Mouse (Mus musculus) embryonic facial prominence, embryonic 14.5 days (tissue): ENCODE measurements at regions not wholly inside any gene's neighbourhood (a gene's known extent, or its start where the extent isn't known, plus 50 kb on each side); places are given as distances from the start of the nearest gene placed in this dataset.

Experiments
- ATAC-seq: fragments of 200-750 bp; cut with Nextera tagmentation; 2 replicates; pipeline ENCODE4 v1.8.0; 2017; ENCODE audit warnings: low read depth, moderate number of reproducible peaks, moderate TSS enrichment
- DNase-seq: peaks from one replicate; pipeline ENCODE4 v3.0.0-alpha.2; 2015; ENCODE audit warnings: low spot score
- H3K27ac ChIP-seq: fragments of 300-500 bp; sonication (generic); replicated peaks from 2 replicates; pipeline ENCODE4 v1.5.1; 2014; ENCODE audit warnings: low read depth, mild to moderate bottlenecking, low read length, moderate library complexity
- H3K27me3 ChIP-seq: fragments of 300-500 bp; sonication (generic); replicated peaks from 2 replicates; pipeline ENCODE4 v1.6.1; 2014; ENCODE audit warnings: low read length; ENCODE audit not compliant: control insufficient read depth, insufficient read depth
- H3K36me3 ChIP-seq: fragments of 300-500 bp; sonication (generic); 2 replicates; pipeline ENCODE4 v1.6.1; 2014; ENCODE audit warnings: low read length, mixed read lengths; ENCODE audit not compliant: control insufficient read depth, insufficient read depth
- H3K4me1 ChIP-seq: fragments of 300-500 bp; sonication (generic); 2 replicates; pipeline ENCODE4 v1.6.1; 2014; ENCODE audit warnings: antibody characterized with exemption, low read length; ENCODE audit not compliant: control insufficient read depth, insufficient read depth
- H3K4me2 ChIP-seq: fragments of 300-500 bp; sonication (generic); 2 replicates; pipeline ENCODE4 v1.6.1; 2014; ENCODE audit warnings: low read depth, mild to moderate bottlenecking, low read length, moderate library complexity, mixed read lengths
- H3K4me3 ChIP-seq: fragments of 300-500 bp; sonication (generic); 2 replicates; pipeline ENCODE4 v1.5.1; 2014; ENCODE audit warnings: low read depth, mild to moderate bottlenecking, low read length
- H3K9ac ChIP-seq: fragments of 300-500 bp; sonication (generic); 2 replicates; pipeline ENCODE4 v1.6.1; 2014; ENCODE audit warnings: low read depth, mild to moderate bottlenecking, low read length, moderate library complexity, mixed read lengths
- H3K9me3 ChIP-seq: fragments of 300-500 bp; sonication (generic); 2 replicates; pipeline ENCODE4 v1.6.1; 2016; ENCODE audit warnings: low read length; ENCODE audit not compliant: control insufficient read depth
- WGBS: fragments of 180-500 bp; shearing (Covaris S2); extraction: QIAGEN DNeasy Blood & Tissue Kit; methylation state at CpG from one replicate; pipeline ENCODE4 v1.1.7; 2014; 5-methylcytosine and 5-hydroxymethylcytosine counted together

DNA sequence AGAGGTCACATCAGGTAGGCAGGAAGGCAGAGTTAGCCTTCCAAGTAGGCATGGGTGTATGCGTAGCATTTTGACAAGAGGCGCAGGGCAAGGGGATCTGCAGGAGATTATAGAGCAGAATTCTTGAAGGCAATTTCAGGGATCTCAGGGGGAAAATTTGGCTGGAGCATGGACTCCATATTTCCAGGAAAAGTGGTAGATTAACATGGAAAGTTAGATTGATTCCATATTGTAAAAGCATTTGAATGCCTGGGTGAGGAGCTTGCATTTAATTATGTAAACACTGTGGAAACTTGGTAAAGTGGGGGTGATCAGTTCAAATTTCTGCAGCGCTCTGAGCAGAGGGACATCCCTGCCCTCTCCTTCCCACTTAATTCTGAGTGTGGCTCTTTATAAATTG, 146.7 kb downstream of the Pax3 start:
- Histone ChIP-seq H3K4me3 (no peak overlapping the region), H3K27me3 (no peaks in the 10 kb centered on the region), H3K27ac (no peak overlapping the region), H3K9ac (no peak overlapping the region), H3K9me3 (no peaks in the 10 kb centered on the region), H3K36me3 (no peaks in the 10 kb centered on the region), H3K4me2 (no peak overlapping the region), H3K4me1 (peaks cover 11% of the 10 kb centered on the region; the same call in 1 of the 2 replicates)
- DNase-seq (peak; percentile 56), ATAC-seq (no peak)
- 45% methylated on average over 3 of the region's 3 CpGs for WGBS

DNA sequence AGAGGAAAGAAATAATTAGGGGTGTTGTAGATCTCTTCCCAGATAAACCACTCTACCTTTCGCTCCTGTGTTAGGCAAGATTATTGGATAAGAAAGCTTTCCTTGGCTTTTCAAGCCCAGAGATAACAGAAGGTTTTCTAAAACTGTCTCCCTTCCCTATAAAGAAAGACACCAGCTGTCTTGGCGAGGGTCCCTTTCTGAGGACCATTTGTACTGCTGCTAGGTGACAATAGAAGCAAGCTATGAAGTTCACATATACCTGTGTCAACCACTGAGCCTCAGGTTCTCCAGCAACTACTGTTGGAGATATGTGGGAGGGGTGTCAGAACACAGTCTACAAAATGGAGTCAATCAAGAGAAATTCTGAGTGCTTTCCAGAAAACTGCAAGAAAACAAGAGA, 164.6 kb downstream of the Pax3 start:
- WGBS: 86% methylated on average over 2 of the region's 2 CpGs
- H3K4me1 ChIP-seq: no peaks in the 10 kb centered on the region
- no peaks in the 10 kb centered on the region for H3K9me3 ChIP-seq
- H3K36me3 ChIP-seq: no peaks in the 10 kb centered on the region
- no peak overlapping the region for H3K27ac ChIP-seq
- H3K27me3 ChIP-seq: no peaks in the 10 kb centered on the region
- no peak for ATAC-seq
- no peak for DNase-seq
- no peak overlapping the region for H3K4me2 ChIP-seq
- no peak overlapping the region for H3K4me3 ChIP-seq
- H3K9ac ChIP-seq: no peak overlapping the region

DNA sequence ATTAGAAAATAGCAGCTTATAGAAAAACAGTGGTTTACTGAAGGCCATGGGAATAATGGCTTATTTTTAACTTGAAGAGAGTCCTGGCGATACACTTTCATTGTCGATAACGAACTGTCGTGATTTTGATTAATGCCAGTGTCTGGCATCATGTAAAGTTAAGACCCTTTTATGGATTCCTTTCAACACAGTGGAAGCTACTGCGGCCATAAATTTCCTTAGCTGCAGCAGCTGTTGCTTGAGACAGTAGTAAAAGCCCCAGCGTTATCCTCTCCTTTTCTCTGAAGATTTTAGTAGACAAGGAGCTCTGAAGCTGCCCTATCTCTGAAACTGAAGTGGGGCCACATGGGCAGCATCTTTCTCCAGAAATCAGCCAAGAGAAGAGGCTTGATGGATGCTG, 175.2 kb downstream of the Pax3 start:
- no peak for ATAC-seq
- WGBS: 61% methylated on average over 6 of the region's 6 CpGs
- peaks cover 37% of the 10 kb centered on the region for H3K4me1 ChIP-seq
- H3K9me3 ChIP-seq: no peaks in the 10 kb centered on the region
- H3K4me2 ChIP-seq: no peak overlapping the region
- H3K36me3 ChIP-seq: no peaks in the 10 kb centered on the region
- no peak for DNase-seq
- H3K27ac ChIP-seq: no peak overlapping the region
- H3K9ac ChIP-seq: no peak overlapping the region
- no peaks in the 10 kb centered on the region for H3K27me3 ChIP-seq
- no peak overlapping the region for H3K4me3 ChIP-seq

GRCm38 (mm10) chr1:78021014-78021413, 175.9 kb downstream of the Pax3 start:
- no peaks in the 10 kb centered on the region for H3K9me3 ChIP-seq
- H3K27me3 ChIP-seq: no peaks in the 10 kb centered on the region
- ATAC-seq (no peak), DNase-seq (no peak)
- WGBS: 52% methylated on average over 6 of the region's 6 CpGs
- H3K9ac ChIP-seq: no peak overlapping the region
- peaks cover 37% of the 10 kb centered on the region for H3K4me1 ChIP-seq
- H3K4me2 ChIP-seq: no peak overlapping the region
- no peak overlapping the region; the same call in 1 of the 2 replicates for H3K27ac ChIP-seq
- H3K4me3 ChIP-seq: no peak overlapping the region
- no peaks in the 10 kb centered on the region for H3K36me3 ChIP-seq

DNA sequence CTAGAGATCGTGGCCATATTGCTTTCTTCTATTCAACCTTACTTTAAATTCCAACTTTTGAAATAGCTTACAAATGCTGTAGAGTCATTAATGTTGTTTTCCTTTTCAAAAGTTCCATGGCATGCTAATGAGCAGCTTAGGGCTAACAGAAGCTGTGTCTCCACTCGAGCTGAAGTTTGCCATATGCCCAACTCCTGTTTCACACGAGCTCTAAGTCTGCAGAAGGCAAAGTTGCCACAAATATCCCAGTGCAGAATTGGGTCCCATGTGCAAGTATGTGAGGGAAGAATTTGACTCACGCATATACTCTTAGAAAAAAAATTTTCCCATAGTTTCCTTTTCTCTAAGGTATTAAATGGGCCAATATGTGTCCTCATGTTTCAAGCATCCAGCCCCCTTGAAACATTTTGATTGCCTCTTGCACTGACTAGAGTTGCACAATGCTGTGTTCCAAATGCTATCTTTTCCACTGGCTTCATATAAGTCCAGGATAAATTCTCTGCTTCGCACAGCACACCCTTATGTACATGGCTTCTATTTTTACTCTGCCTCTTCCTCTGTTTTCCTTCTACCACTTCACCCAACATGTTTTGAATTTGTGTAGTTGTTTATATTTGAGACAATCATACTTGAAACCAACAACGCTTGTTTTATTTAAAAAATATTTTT, 178.9 kb downstream of the Pax3 start:
- Histone ChIP-seq H3K9ac (no peak overlapping the region), H3K4me2 (no peak overlapping the region), H3K27me3 (no peaks in the 10 kb centered on the region), H3K4me1 (peaks cover 33% of the 10 kb centered on the region), H3K27ac (no peak overlapping the region), H3K4me3 (no peak overlapping the region), H3K36me3 (no peaks in the 10 kb centered on the region), H3K9me3 (no peaks in the 10 kb centered on the region)
- DNase-seq (no peak), ATAC-seq (no peak)
- WGBS: 66% methylated on average over 6 of the region's 6 CpGs

DNA sequence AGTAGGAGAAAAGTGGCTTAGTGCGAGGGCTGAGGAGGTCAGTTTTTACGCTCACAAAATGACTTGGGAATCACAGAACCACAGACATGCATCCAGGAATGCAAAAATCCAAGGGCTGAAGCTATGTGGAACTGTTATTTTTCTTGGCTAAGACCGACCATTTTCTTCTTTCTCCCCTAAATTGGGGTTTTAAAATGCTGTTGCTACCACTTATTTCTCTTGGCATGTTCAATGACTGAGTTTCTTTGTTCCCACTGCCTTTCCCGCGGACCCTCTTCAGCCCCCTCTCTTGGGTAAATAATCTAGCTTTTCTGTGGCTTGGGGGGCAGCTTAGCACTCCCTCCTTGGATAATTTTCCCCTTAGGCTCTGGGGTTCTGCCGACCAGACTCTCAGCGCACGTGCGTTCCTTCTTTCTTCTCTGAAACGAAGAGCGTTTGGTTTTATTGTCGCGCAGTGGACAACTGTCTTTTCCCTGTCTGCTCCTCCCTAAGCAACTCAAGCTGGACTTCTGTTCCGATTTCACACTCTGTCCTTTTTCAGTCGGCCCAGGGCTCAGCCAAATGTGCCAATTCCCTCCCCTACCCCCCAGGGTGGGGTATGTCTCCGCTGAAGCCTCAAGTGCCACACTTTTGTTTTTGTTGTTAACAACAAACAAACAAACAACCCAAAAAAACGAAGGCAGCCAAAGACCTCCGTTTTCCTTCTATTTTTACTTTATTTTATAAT, 180.2 kb downstream of the Pax3 start:
- H3K9me3 ChIP-seq: no peaks in the 10 kb centered on the region
- H3K4me2 ChIP-seq: peak overlapping the region; percentile 48
- H3K9ac ChIP-seq: no peak overlapping the region
- H3K27ac ChIP-seq: peak overlapping the region; percentile 74
- 22% methylated on average over 18 of the region's 18 CpGs for WGBS
- 0 out of 2 replicates have a peak overlapping the region, but pooled peaks have one; percentile 14 for H3K4me3 ChIP-seq
- peaks cover 36% of the 10 kb centered on the region for H3K4me1 ChIP-seq
- no peaks in the 10 kb centered on the region for H3K27me3 ChIP-seq
- no peaks in the 10 kb centered on the region for H3K36me3 ChIP-seq
- DNase-seq: peak; percentile 83
- ATAC-seq: peak; percentile 57; the same call in 1 of the 2 replicates

GRCm38 (mm10) chr1:78015999-78016398, 180.9 kb downstream of the Pax3 start:
- no peak overlapping the region for H3K9ac ChIP-seq
- H3K36me3 ChIP-seq: no peaks in the 10 kb centered on the region
- peaks cover 34% of the 10 kb centered on the region for H3K4me1 ChIP-seq
- no peak overlapping the region for H3K4me3 ChIP-seq
- 33% methylated on average over 3 of the region's 3 CpGs for WGBS
- ATAC-seq: no peak; the same call in 1 of the 2 replicates
- H3K4me2 ChIP-seq: no peak overlapping the region; the same call in 1 of the 2 replicates
- no peaks in the 10 kb centered on the region for H3K9me3 ChIP-seq
- H3K27ac ChIP-seq: no peak overlapping the region
- no peaks in the 10 kb centered on the region for H3K27me3 ChIP-seq
- DNase-seq: no peak

DNA sequence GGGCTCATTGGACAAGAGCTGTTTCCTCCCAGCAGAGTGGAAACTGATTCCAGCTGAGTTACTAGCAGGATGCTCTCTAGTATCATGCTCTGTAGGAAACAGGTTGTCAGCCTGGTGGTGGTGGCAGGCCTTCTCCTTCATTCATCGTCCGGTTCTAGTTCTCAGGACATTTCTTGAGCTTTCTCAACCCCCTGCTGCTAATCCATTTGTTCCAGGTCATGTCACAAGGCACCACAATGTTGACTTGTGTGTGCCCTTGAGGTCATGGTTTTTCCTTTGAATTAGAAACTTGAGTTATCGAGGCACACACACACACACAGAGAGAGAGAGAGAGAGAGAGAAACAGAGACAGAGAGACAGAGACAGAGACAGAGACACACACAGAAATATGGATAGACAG, 183.5 kb downstream of the Pax3 start:
- Histone ChIP-seq H3K4me1 (peaks cover 37% of the 10 kb centered on the region), H3K9me3 (no peaks in the 10 kb centered on the region), H3K36me3 (no peaks in the 10 kb centered on the region), H3K4me2 (no peak overlapping the region), H3K4me3 (no peak overlapping the region), H3K27me3 (no peaks in the 10 kb centered on the region), H3K9ac (no peak overlapping the region), H3K27ac (no peak overlapping the region)
- ATAC-seq: no peak
- no peak for DNase-seq
- WGBS: 25% methylated on average over 3 of the region's 3 CpGs
